Mouse (Mus musculus): Measurements from ENCODE around the gene Srbd1.

Srbd1 gene

GRCm38 (mm10) chr17:86145079-86145951, at the start of gene Srbd1:
TSS of gene Srbd1 (minus strand) at chr17:86145175.
- peak; percentile 90 for DNase-seq (ENCODE audit: low read depth, low spot score)

GRCm38 (mm10) chr17:86193979-86194378, 49.0 kb upstream of the Srbd1 start:
- DNase-seq (ENCODE audit: low read depth, low spot score) = no peak

GRCm38 (mm10) chr17:86187777-86188176, 42.8 kb upstream of the Srbd1 start:
- DNase-seq (ENCODE audit: low read depth, low spot score) = no peak

GRCm38 (mm10) chr17:86185584-86185983, 40.6 kb upstream of the Srbd1 start:
- no peak for DNase-seq (ENCODE audit: low read depth, low spot score)

- DNase-seq (ENCODE audit: low read depth, low spot score) = no peak
These were observed 39.7 kb upstream of the Srbd1 start for GRCm38 (mm10) chr17:86184552-86185209.

GRCm38 (mm10) chr17:86183788-86184187, 38.8 kb upstream of the Srbd1 start:
- no peak for DNase-seq (ENCODE audit: low read depth, low spot score)

- no peak for DNase-seq (ENCODE audit: low read depth, low spot score)
These were observed 31.7 kb upstream of the Srbd1 start for GRCm38 (mm10) chr17:86176722-86177121.

- no peak for DNase-seq (ENCODE audit: low read depth, low spot score)
These were observed 30.5 kb upstream of the Srbd1 start for GRCm38 (mm10) chr17:86175516-86175915.

- no peak for DNase-seq (ENCODE audit: low read depth, low spot score)
These were observed 25.4 kb upstream of the Srbd1 start for GRCm38 (mm10) chr17:86170164-86170958.

- no peak for DNase-seq (ENCODE audit: low read depth, low spot score)
These were observed 24.1 kb upstream of the Srbd1 start for GRCm38 (mm10) chr17:86169092-86169491.

GRCm38 (mm10) chr17:86168231-86168981, 23.4 kb upstream of the Srbd1 start:
- no peak for DNase-seq (ENCODE audit: low read depth, low spot score)

GRCm38 (mm10) chr17:86167320-86168230, 22.6 kb upstream of the Srbd1 start, which contains the start of gene Prkce:
TSS of gene Prkce (plus strand) at chr17:86167785.
- DNase-seq (ENCODE audit: low read depth, low spot score) = peak; percentile 65

GRCm38 (mm10) chr17:86166567-86167319, 21.8 kb upstream of the Srbd1 start:
- peak; percentile 51 for DNase-seq (ENCODE audit: low read depth, low spot score)

GRCm38 (mm10) chr17:86166051-86166566, 21.1 kb upstream of the Srbd1 start:
- no peak for DNase-seq (ENCODE audit: low read depth, low spot score)

- DNase-seq (ENCODE audit: low read depth, low spot score) = no peak
These were observed 19.4 kb upstream of the Srbd1 start for GRCm38 (mm10) chr17:86164416-86164815.

- no peak for DNase-seq (ENCODE audit: low read depth, low spot score)
These were observed 17.7 kb upstream of the Srbd1 start for GRCm38 (mm10) chr17:86162672-86163071.

GRCm38 (mm10) chr17:86156999-86157398, 12.0 kb upstream of the Srbd1 start:
- DNase-seq (ENCODE audit: low read depth, low spot score) = no peak

GRCm38 (mm10) chr17:86150867-86151348, 5.9 kb upstream of the Srbd1 start:
- DNase-seq (ENCODE audit: low read depth, low spot score) = peak; percentile 82

GRCm38 (mm10) chr17:86149726-86150125, 4.8 kb upstream of the Srbd1 start:
- DNase-seq (ENCODE audit: low read depth, low spot score) = no peak

All from retina, postnatal 7 days (tissue).